Mouse (Mus musculus): ENCODE measurements around the gene Paqr9. TPM values are rescaled to one million over a fixed set of nuclear protein-coding genes. Genes with fewer than 3 reads are reported as not detected.

Paqr9 gene
- polyA plus RNA-seq, 1 experiment from 2014 or later, result 1.2 TPM

Other genes starting within 250 kb of the Paqr9 start
- 7.5 and 9.1 TPM in 2 replicates for gene Chst2, start 152.9 kb upstream of the Paqr9 start, polyA plus RNA-seq (2016; fragmentation: Nextera tagmentation; extraction: Ambion mirVana)
- gene U2surp, start 47.7 kb upstream of the Paqr9 start, polyA plus RNA-seq (2016; fragmentation: Nextera tagmentation; extraction: Ambion mirVana), result 159 and 182 TPM in 2 replicates
- gene Pcolce2, start 77.9 kb downstream of the Paqr9 start, polyA plus RNA-seq (2016; fragmentation: Nextera tagmentation; extraction: Ambion mirVana), result 2.6 and 4.7 TPM in 2 replicates
- 5.5 and 5.9 TPM in 2 replicates for gene Trpc1, start 190.7 kb downstream of the Paqr9 start, polyA plus RNA-seq (2016; fragmentation: Nextera tagmentation; extraction: Ambion mirVana)

Measured in hindbrain, embryonic 12.5 days (tissue).